Mouse (Mus musculus) embryonic facial prominence, embryonic 11.5 days (tissue): ENCODE data around the gene Spc24. TPM values are rescaled to one million over a fixed set of nuclear protein-coding genes. Genes with fewer than 3 reads are reported as not detected.
"Not testable (repeated sequence)": the region's sequence is repeated elsewhere in the genome, so short reads cannot be mapped to it uniquely, and the experiment has no call there.

Source experiments
- ATAC-seq: fragments of 200-750 bp; cut with Nextera tagmentation; replicated peaks from 2 replicates; pipeline ENCODE4 v1.8.0; 2017; ENCODE audit warnings: low read depth; ENCODE audit not compliant: insufficient number of reproducible peaks, low FRiP score, low TSS enrichment
- DNase-seq: peaks from one replicate; pipeline ENCODE4 v3.0.0-alpha.2; 2015; ENCODE audit warnings: low spot score
- H3K27ac ChIP-seq: fragments of 300-500 bp; sonication (generic); replicated peaks from 2 replicates; pipeline ENCODE4 v1.5.1; 2014; ENCODE audit warnings: mild to moderate bottlenecking, low read depth, low read length, control low read depth
- H3K27me3 ChIP-seq: fragments of 300-500 bp; sonication (generic); 2 replicates; pipeline ENCODE4 v1.6.1; 2014; ENCODE audit warnings: mild to moderate bottlenecking, low read length, moderate library complexity, mixed read lengths; ENCODE audit not compliant: control insufficient read depth, insufficient read depth
- H3K36me3 ChIP-seq: fragments of 300-500 bp; sonication (generic); replicated peaks from 2 replicates; pipeline ENCODE4 v1.6.1; 2014; ENCODE audit warnings: low read depth, mild to moderate bottlenecking, low read length, moderate library complexity, mixed read lengths; ENCODE audit not compliant: control insufficient read depth, insufficient read depth
- H3K4me1 ChIP-seq: fragments of 300-500 bp; sonication (generic); 2 replicates; pipeline ENCODE4 v1.6.1; 2014; ENCODE audit warnings: low read length, mixed read lengths; ENCODE audit not compliant: control insufficient read depth, insufficient read depth
- H3K4me2 ChIP-seq: fragments of 300-500 bp; sonication (generic); 2 replicates; pipeline ENCODE4 v1.6.1; 2014; ENCODE audit warnings: low read depth, mild to moderate bottlenecking, control low read depth, low read length, moderate library complexity
- H3K4me3 ChIP-seq: fragments of 300-500 bp; sonication (generic); 2 replicates; pipeline ENCODE4 v1.5.1; 2014; ENCODE audit warnings: low read depth, low read length, control low read depth
- H3K9ac ChIP-seq: fragments of 300-500 bp; sonication (generic); replicated peaks from 2 replicates; pipeline ENCODE4 v1.6.1; 2014; ENCODE audit warnings: mild to moderate bottlenecking, control low read depth, low read length
- H3K9me3 ChIP-seq: fragments of 300-500 bp; sonication (generic); replicated peaks from 2 replicates; pipeline ENCODE4 v1.6.1; 2016; ENCODE audit warnings: mild to moderate bottlenecking, low read length, inconsistent platforms, mixed read lengths; ENCODE audit not compliant: control insufficient read depth
- WGBS: fragments of 180-500 bp; shearing (Covaris S2); extraction: QIAGEN DNeasy Blood & Tissue Kit; methylation state at CpG from one replicate; pipeline ENCODE4 v1.1.7; 2014; 5-methylcytosine and 5-hydroxymethylcytosine counted together
- polyA plus RNA-seq: library from polyadenylated mRNA; unstranded; fragments of >200 nt; fragmentation: Nextera tagmentation; extraction: Ambion mirVana; gene quantifications from 2 replicates; pipeline ENCODE4 v1.2.1, GENCODE M21; 2014

Spc24 gene
- polyA plus RNA-seq, 1 experiment from 2014 or later = 132 TPM

DNA sequence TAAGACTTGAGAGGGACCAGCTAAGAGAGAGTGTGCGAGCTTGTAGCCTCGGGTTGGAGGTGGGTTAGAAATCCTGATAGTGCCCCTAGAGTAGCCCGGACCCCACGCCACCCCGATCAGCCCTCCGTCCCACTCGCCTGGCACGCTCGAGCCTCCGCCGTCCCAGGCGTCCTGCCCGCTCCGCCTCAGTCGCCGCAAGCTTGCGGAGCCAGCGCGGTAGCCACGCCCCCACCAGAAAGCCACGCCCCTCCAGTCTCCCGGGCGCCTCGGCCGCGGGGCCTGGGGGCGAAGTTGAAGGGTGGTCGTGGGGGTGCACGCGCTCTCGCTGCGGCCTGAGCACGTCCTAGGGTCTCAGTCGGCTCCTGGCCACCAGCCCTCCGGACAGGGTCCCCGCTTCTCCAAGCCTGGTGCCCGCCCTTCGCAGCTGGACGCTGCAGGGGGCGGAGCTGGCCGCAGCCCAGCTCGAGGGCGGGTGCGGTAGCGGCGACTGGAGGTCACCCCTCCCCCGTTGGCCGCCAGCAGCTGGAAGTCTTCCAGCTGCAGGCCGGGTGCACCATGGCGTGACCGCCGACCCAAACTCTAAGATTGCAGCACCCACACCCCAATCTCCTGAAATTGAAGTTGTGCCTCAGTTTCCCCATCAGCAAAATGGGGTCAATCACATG is 38.4 kb upstream of the Spc24 start, which contains the start of gene Kank2:
TSS of gene Kank2 (minus strand) at position 400 of the 665 bp plus-strand sequence.
- peak within 1 kb of the TSS; percentile 81 for H3K4me3 ChIP-seq
- no peaks in the 10 kb centered on the region for H3K9me3 ChIP-seq
- peak within 1 kb of the TSS; percentile 90 for H3K27ac ChIP-seq
- peaks cover 8% of the 10 kb centered on the region for H3K36me3 ChIP-seq
- ATAC-seq (peak; percentile 82), DNase-seq (peak; percentile 88)
- WGBS = under 1% methylated on average over 45 of the region's 52 CpGs
- peak within 1 kb of the TSS; percentile 90 for H3K9ac ChIP-seq
- peak within 1 kb of the TSS; percentile 75 for H3K4me2 ChIP-seq
- no peaks in the 10 kb centered on the region for H3K27me3 ChIP-seq
- peaks cover 12% of the 10 kb centered on the region for H3K4me1 ChIP-seq

DNA sequence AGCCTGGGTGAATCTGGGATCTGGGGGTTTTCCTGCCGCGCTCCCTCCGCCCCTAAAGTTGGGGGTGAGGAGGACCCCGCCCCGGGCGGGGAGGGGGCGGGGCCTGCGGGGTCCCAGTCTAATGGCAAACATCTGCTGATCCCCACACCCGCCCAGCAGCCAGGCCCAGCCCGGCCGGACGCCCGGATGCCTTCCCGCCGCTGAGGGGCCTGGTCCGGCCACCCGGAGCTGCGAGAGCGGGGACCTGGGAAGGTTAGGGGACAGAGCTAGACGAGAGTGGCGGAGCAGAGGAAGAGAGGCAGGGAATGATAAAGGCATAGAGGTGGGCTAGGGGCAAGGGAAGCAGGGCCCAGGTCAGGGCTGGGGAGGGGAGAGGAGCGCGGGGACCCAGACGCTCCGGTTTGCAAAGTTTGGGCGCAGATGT is 37.8 kb upstream of the Spc24 start:
- peaks cover 12% of the 10 kb centered on the region for H3K4me1 ChIP-seq
- H3K9ac ChIP-seq = peak overlapping the region; percentile 90
- ATAC-seq = peak; percentile 71
- no peaks in the 10 kb centered on the region for H3K9me3 ChIP-seq
- H3K4me2 ChIP-seq = peak overlapping the region; percentile 75
- peak; percentile 82 for DNase-seq
- H3K36me3 ChIP-seq = peaks cover 8% of the 10 kb centered on the region
- H3K4me3 ChIP-seq = peak overlapping the region; percentile 81
- 0% methylated on average over 26 of the region's 26 CpGs for WGBS
- peak overlapping the region; percentile 90 for H3K27ac ChIP-seq
- no peaks in the 10 kb centered on the region for H3K27me3 ChIP-seq

GRCm38 (mm10) chr9:21796919-21797318 is 36.8 kb upstream of the Spc24 start:
- WGBS = 48% methylated on average over 3 of the region's 3 CpGs
- no peak for ATAC-seq

DNA sequence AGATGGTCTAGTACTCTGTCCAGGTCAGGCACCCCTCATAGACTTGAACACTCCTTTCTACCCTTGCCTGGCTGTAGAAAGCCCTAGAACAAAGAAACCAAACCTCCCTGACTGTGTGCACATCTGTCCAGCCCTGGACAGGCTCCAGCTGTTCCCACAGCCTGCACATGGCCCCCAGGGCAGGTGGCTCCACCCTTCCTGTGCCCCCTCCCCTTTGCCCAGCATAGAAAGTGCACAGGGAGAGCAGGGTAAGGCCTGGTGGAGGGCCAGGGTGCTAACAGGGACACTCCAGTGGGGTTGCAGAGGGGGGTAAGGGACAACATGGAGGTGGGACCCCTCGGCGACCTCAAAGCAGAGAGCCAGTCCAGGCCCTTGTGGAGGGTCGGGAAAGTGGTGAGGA is 36.2 kb upstream of the Spc24 start:
- peaks cover 12% of the 10 kb centered on the region for H3K4me1 ChIP-seq
- H3K27me3 ChIP-seq = no peaks in the 10 kb centered on the region
- DNase-seq = peak; percentile 30
- H3K9ac ChIP-seq = peak overlapping the region; percentile 39
- H3K27ac ChIP-seq = peak overlapping the region; percentile 29
- no peaks in the 10 kb centered on the region for H3K9me3 ChIP-seq
- H3K4me2 ChIP-seq = peak overlapping the region; percentile 75
- peak overlapping the region; percentile 14; the same call in 1 of the 2 replicates for H3K4me3 ChIP-seq
- ATAC-seq = no peak
- 30% methylated on average over 3 of the region's 3 CpGs for WGBS
- H3K36me3 ChIP-seq = peaks cover 12% of the 10 kb centered on the region

More at GRCm38 (mm10) chr9:21796919-21797318, 36.8 kb upstream of the Spc24 start:
- H3K27ac ChIP-seq = peak overlapping the region; percentile 62
- no peaks in the 10 kb centered on the region for H3K27me3 ChIP-seq
- no peaks in the 10 kb centered on the region for H3K9me3 ChIP-seq
- H3K36me3 ChIP-seq = peaks cover 12% of the 10 kb centered on the region
- H3K4me3 ChIP-seq = peak overlapping the region; percentile 81
- H3K4me2 ChIP-seq = peak overlapping the region; percentile 75
- peaks cover 12% of the 10 kb centered on the region for H3K4me1 ChIP-seq
- DNase-seq = no peak
- no peak overlapping the region; the same call in 1 of the 2 replicates for H3K9ac ChIP-seq

- H3K9me3 ChIP-seq = no peaks in the 10 kb centered on the region
- peaks cover 12% of the 10 kb centered on the region for H3K4me1 ChIP-seq
- peak overlapping the region; percentile 39 for H3K9ac ChIP-seq
- DNase-seq (no peak), ATAC-seq (no peak)
- no peak overlapping the region; the same call in 1 of the 2 replicates for H3K27ac ChIP-seq
- WGBS = 68% methylated on average over 5 of the region's 5 CpGs
- no peaks in the 10 kb centered on the region for H3K27me3 ChIP-seq
- H3K36me3 ChIP-seq = peaks cover 12% of the 10 kb centered on the region
- H3K4me2 ChIP-seq = peak overlapping the region; percentile 75; the same call in 1 of the 2 replicates
- peak overlapping the region; percentile 14; the same call in 1 of the 2 replicates for H3K4me3 ChIP-seq
These were observed 35.5 kb upstream of the Spc24 start for GRCm38 (mm10) chr9:21795579-21795978.

- DNase-seq (no peak), ATAC-seq (no peak)
- H3K36me3 ChIP-seq = peaks cover 12% of the 10 kb centered on the region
- H3K4me2 ChIP-seq = no peak overlapping the region
- H3K27ac ChIP-seq = no peak overlapping the region
- H3K4me1 ChIP-seq = peaks cover 12% of the 10 kb centered on the region
- no peaks in the 10 kb centered on the region for H3K9me3 ChIP-seq
- H3K27me3 ChIP-seq = no peaks in the 10 kb centered on the region
- H3K4me3 ChIP-seq = no peak overlapping the region
- 92% methylated on average over 25 of the region's 25 CpGs for WGBS
- H3K9ac ChIP-seq = no peak overlapping the region
These were observed 34.8 kb upstream of the Spc24 start for GRCm38 (mm10) chr9:21794925-21795324.

DNA sequence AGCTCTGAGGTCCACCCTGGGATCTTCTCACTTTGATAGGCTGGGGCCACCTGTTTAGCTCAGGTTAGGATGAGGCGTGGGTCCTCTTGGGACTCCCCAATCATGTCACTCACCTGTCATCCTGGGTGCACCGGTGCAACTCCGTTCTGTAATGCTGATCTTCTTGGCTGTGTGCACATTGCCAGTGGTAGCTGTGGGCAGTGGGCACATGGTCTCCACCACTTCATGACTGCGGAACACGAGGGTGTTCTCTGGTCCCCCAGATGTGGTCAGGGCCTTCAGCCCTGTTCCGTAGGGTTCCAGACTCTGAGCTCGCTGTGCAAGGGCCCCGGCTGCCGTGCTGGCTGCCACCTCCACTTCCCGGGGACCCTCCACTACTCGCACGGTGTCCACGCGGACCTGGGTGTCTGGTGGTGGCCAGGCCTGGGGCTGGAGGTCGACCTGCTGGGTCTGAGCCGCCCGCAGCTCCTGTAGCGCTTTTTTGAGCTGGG is 34.3 kb upstream of the Spc24 start:
- Histone ChIP-seq H3K27me3 (no peaks in the 10 kb centered on the region), H3K4me3 (no peak overlapping the region), H3K9ac (no peak overlapping the region), H3K4me1 (peaks cover 12% of the 10 kb centered on the region), H3K4me2 (no peak overlapping the region), H3K27ac (no peak overlapping the region), H3K9me3 (no peaks in the 10 kb centered on the region), H3K36me3 (peaks cover 12% of the 10 kb centered on the region)
- 93% methylated on average over 18 of the region's 18 CpGs for WGBS
- no peak for ATAC-seq
- no peak for DNase-seq

- H3K4me3 ChIP-seq, H3K27me3 ChIP-seq, DNase-seq, H3K4me2 ChIP-seq, H3K27ac ChIP-seq, H3K9me3 ChIP-seq, ATAC-seq, H3K9ac ChIP-seq: not testable (repeated sequence)
- peaks cover 12% of the 10 kb centered on the region for H3K36me3 ChIP-seq
- 96% methylated on average over 6 of the region's 6 CpGs for WGBS
- H3K4me1 ChIP-seq = peaks cover 12% of the 10 kb centered on the region
These were observed 33.4 kb upstream of the Spc24 start for GRCm38 (mm10) chr9:21793507-21793906.
